Mouse (Mus musculus) T-helper 17 cell (primary cell): ENCODE data around the gene Gc.

Experiments
- in situ Hi-C, 2 experiments: fragments of 300-600 bp; cut with MboI, MseI; formaldehyde crosslinking; loops; 1 replicate in 1 of 2; 2 replicates in 1 of 2; pipeline ENCODE4 v1.15.1; 2025; ENCODE audit warnings: high pct_unique_total_duplicates in 2 of 2

The Gc gene

DNA sequence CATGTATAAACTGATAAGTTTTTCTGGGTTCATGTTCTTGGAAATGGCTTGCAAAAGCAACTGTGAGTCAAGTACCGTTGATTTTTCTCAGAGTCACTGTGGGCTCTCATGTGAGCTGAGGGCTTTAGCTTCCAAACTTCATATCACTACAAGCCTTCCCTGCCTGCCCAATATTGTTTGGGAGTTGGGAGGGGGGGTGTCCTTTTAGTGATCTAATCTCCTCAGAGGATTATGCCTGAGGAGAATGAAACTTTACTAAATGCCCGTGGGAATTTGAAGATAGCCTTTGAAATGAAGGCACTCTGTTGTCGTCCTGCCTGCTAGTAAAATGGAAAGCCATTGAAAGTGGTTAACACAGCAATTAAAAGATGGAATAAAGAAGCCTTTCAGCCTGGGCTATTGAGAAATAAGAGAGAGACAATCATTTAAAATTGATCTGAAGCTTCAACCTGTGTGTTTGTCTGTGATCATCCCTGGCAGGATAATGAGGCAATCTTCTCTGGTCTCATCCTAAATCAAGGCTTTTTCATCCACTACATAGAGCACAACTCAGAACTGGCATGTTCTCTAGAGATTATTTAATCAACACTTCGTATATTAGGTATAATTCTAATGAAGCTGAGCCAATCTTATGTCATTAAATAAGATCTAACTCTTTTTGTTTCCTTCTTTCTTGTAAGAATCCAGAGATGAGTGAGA, 89.5 kb downstream of the Gc start:
- in situ Hi-C loops, result no loop called here
